Mouse (Mus musculus) embryonic facial prominence, embryonic 11.5 days (tissue): ENCODE results near the gene Rhag. TPM values are rescaled to one million over a fixed set of nuclear protein-coding genes. Genes with fewer than 3 reads are reported as not detected.

Experiments
- ATAC-seq: fragments of 200-750 bp; cut with Nextera tagmentation; replicated peaks from 2 replicates; pipeline ENCODE4 v1.8.0; 2017; ENCODE audit warnings: low read depth; ENCODE audit not compliant: insufficient number of reproducible peaks, low FRiP score, low TSS enrichment
- DNase-seq: peaks from one replicate; pipeline ENCODE4 v3.0.0-alpha.2; 2015; ENCODE audit warnings: low spot score
- H3K27ac ChIP-seq: fragments of 300-500 bp; sonication (generic); replicated peaks from 2 replicates; pipeline ENCODE4 v1.5.1; 2014; ENCODE audit warnings: mild to moderate bottlenecking, low read depth, low read length, control low read depth
- H3K27me3 ChIP-seq: fragments of 300-500 bp; sonication (generic); 2 replicates; pipeline ENCODE4 v1.6.1; 2014; ENCODE audit warnings: mild to moderate bottlenecking, low read length, moderate library complexity, mixed read lengths; ENCODE audit not compliant: control insufficient read depth, insufficient read depth
- H3K36me3 ChIP-seq: fragments of 300-500 bp; sonication (generic); replicated peaks from 2 replicates; pipeline ENCODE4 v1.6.1; 2014; ENCODE audit warnings: low read depth, mild to moderate bottlenecking, low read length, moderate library complexity, mixed read lengths; ENCODE audit not compliant: control insufficient read depth, insufficient read depth
- H3K4me1 ChIP-seq: fragments of 300-500 bp; sonication (generic); 2 replicates; pipeline ENCODE4 v1.6.1; 2014; ENCODE audit warnings: low read length, mixed read lengths; ENCODE audit not compliant: control insufficient read depth, insufficient read depth
- H3K4me2 ChIP-seq: fragments of 300-500 bp; sonication (generic); 2 replicates; pipeline ENCODE4 v1.6.1; 2014; ENCODE audit warnings: low read depth, mild to moderate bottlenecking, control low read depth, low read length, moderate library complexity
- H3K4me3 ChIP-seq: fragments of 300-500 bp; sonication (generic); 2 replicates; pipeline ENCODE4 v1.5.1; 2014; ENCODE audit warnings: low read depth, low read length, control low read depth
- H3K9ac ChIP-seq: fragments of 300-500 bp; sonication (generic); replicated peaks from 2 replicates; pipeline ENCODE4 v1.6.1; 2014; ENCODE audit warnings: mild to moderate bottlenecking, control low read depth, low read length
- H3K9me3 ChIP-seq: fragments of 300-500 bp; sonication (generic); replicated peaks from 2 replicates; pipeline ENCODE4 v1.6.1; 2016; ENCODE audit warnings: mild to moderate bottlenecking, low read length, inconsistent platforms, mixed read lengths; ENCODE audit not compliant: control insufficient read depth
- WGBS: fragments of 180-500 bp; shearing (Covaris S2); extraction: QIAGEN DNeasy Blood & Tissue Kit; methylation state at CpG from one replicate; pipeline ENCODE4 v1.1.7; 2014; 5-methylcytosine and 5-hydroxymethylcytosine counted together
- polyA plus RNA-seq: library from polyadenylated mRNA; unstranded; fragments of >200 nt; fragmentation: Nextera tagmentation; extraction: Ambion mirVana; gene quantifications from 2 replicates; pipeline ENCODE4 v1.2.1, GENCODE M21; 2014

The Rhag gene
- polyA plus RNA-seq, 1 experiment from 2014 or later = 6.5 TPM

DNA sequence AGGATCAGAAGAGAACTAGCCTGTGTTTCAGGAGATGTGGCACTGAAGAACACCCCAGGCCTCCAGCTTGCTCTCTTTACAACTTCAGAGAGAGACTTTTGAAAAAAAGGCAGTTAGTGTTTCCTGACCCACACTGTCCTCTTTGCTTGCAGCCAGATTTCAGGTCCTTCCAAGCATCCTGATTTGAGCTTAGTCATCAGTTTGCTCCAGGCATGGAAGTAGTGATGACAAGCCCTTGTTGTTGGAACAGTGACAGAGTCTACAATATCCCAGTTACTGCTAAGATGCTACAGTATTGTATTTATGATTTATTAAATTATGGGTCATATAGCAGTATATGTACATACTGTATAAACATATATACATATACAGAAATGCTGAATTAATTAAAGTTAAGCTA, 2.9 kb upstream of the Rhag start:
- no peaks in the 10 kb centered on the region for H3K9me3 ChIP-seq
- ATAC-seq (no peak), DNase-seq (no peak)
- H3K4me2 ChIP-seq = no peak overlapping the region
- H3K4me3 ChIP-seq = no peak overlapping the region
- H3K4me1 ChIP-seq = no peaks in the 10 kb centered on the region
- no peaks in the 10 kb centered on the region for H3K27me3 ChIP-seq
- H3K27ac ChIP-seq = no peak overlapping the region
- H3K36me3 ChIP-seq = no peaks in the 10 kb centered on the region
- no peak overlapping the region for H3K9ac ChIP-seq

DNA sequence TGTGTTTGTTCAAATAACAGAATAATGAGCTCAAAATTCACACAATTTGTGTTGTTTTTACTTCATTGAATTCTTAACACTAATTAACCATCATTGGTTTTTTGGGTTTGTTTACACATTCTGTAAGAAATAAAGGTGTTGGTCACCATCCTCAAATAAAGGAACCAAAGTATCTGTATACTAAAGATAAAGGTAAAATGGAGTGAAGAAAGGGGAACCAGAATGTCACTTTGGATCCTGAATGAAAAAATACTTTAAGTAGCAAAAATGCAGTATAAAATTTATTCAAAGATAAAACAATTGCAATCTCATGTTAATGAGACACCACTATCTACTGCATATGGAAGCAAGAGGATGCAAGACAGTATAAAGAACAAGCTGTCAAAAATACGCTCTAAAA, 634 bp downstream of the Rhag start:
- no peak for DNase-seq

DNA sequence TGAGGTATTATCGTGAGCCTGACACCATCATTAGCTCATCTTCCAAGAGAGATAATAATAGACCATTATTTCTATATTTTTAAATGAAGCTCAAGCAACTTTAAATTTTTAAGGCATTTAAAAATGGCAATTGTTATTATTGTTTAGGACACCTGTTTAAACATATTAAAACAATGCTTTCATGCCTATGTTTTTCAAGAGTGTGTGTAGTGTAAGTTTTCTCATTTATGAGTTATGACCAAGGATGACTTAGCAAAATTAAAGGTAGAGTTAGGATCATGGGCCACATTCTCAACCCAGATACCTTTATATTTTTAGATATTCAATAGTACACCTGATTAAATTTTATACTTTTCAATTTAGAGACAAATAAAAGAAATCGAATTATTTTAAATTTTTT, 1.3 kb downstream of the Rhag start:
- H3K27ac ChIP-seq = no peak overlapping the region
- WGBS = 79% methylated on average over 2 of the region's 2 CpGs

More for the DNA sequence above, 634 bp downstream of the Rhag start:
- no peaks in the 10 kb centered on the region for H3K9me3 ChIP-seq
- H3K27me3 ChIP-seq = no peaks in the 10 kb centered on the region
- H3K9ac ChIP-seq = no peak overlapping the region
- H3K36me3 ChIP-seq = no peaks in the 10 kb centered on the region
- no peak overlapping the region for H3K4me2 ChIP-seq
- H3K4me3 ChIP-seq = no peak overlapping the region
- no peaks in the 10 kb centered on the region for H3K4me1 ChIP-seq
- H3K27ac ChIP-seq = no peak overlapping the region
- ATAC-seq = no peak
- WGBS = 94% methylated on average over 1 of the region's 1 CpGs

DNA sequence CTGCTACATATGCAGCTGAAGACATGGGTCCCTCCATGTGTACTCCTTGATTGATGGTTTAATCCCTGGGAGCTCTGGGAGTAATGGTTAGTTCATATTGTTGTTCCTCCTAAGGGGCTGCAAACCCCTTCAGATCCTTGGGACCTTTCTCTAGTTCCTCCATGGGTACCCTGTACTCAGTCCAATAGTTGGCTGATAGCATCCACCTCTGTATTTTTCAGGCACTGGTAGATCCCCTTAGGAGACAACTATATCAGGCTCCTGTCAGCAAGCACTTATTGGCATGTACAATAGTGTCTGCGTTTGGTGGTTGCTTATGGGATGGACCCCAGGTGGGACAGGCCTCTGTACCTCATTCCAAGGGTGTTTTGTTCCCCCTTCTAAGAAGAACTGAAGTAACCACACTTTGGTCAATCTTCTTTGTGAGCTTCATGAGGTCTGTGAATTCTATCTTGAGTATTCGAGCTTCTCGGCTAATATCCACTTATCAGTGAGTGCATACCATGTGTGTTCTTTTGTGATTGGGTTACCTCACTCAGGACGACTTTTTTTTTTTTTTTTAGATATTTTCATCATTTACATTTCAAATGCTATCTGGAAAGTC, 6.5 kb downstream of the Rhag start:
- Histone ChIP-seq H3K27ac (no peak overlapping the region), H3K36me3 (no peaks in the 10 kb centered on the region), H3K9me3 (no peaks in the 10 kb centered on the region), H3K9ac (no peak overlapping the region), H3K4me1 (no peaks in the 10 kb centered on the region), H3K27me3 (no peaks in the 10 kb centered on the region), H3K4me2 (no peak overlapping the region), H3K4me3 (no peak overlapping the region)
- 67% methylated on average over 4 of the region's 4 CpGs for WGBS
- DNase-seq (no peak), ATAC-seq (no peak)

More for the DNA sequence above, 1.3 kb downstream of the Rhag start:
- Histone ChIP-seq H3K36me3 (no peaks in the 10 kb centered on the region), H3K4me1 (no peaks in the 10 kb centered on the region), H3K27me3 (no peaks in the 10 kb centered on the region), H3K4me3 (no peak overlapping the region), H3K4me2 (no peak overlapping the region), H3K9me3 (no peaks in the 10 kb centered on the region), H3K9ac (no peak overlapping the region)
- ATAC-seq (no peak), DNase-seq (no peak)

DNA sequence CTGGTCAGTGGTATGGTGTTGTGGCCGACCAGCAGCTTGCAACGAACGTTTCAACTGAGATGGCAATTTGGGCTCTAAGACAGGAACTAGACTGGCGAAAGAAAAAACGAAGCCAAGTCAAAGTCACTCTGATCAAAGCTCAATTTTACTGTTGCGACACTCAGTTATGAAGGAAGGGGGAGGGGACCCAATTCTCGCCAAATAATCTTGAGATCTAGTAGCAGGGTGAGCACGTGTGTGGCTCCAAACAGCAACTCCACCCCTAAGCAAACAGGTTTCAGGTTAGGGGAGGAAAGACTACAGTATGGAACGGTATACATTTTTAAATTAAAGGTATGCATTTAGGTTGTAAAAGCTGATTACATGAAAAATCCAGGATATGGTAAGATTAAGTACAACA, 10.6 kb downstream of the Rhag start:
- no peak overlapping the region for H3K4me3 ChIP-seq
- no peak overlapping the region for H3K9ac ChIP-seq
- no peak overlapping the region for H3K4me2 ChIP-seq
- no peaks in the 10 kb centered on the region for H3K4me1 ChIP-seq
- no peak overlapping the region for H3K27ac ChIP-seq
- no peaks in the 10 kb centered on the region for H3K36me3 ChIP-seq
- no peak for DNase-seq
- no peaks in the 10 kb centered on the region for H3K27me3 ChIP-seq
- 79% methylated on average over 9 of the region's 9 CpGs for WGBS
- no peak for ATAC-seq
- H3K9me3 ChIP-seq = no peaks in the 10 kb centered on the region

DNA sequence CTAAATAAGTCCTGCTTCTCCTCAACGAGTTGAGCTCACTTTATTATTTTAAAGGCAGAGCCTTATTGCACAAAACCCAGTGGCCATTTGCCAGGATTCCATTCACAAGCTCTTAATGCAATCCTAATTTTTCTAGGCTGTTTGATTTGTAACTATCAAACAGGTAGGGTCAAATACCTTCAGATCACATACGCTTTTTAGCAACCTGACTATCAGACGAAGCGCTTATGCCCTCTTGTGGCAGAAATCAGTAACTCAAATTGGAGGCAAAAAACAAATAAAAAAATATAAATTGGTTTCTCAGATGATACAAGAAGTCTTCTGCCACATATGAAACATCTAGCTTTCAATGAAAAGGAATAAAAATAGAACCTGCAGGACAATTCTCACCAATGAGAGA, 12.9 kb downstream of the Rhag start:
- 26% methylated on average over 4 of the region's 4 CpGs for WGBS
- H3K9ac ChIP-seq = no peak overlapping the region
- H3K27me3 ChIP-seq = no peaks in the 10 kb centered on the region
- H3K27ac ChIP-seq = no peak overlapping the region
- no peaks in the 10 kb centered on the region for H3K9me3 ChIP-seq
- H3K4me3 ChIP-seq = no peak overlapping the region
- DNase-seq = peak; percentile 45
- no peak for ATAC-seq
- H3K4me1 ChIP-seq = no peaks in the 10 kb centered on the region
- H3K36me3 ChIP-seq = no peaks in the 10 kb centered on the region
- no peak overlapping the region for H3K4me2 ChIP-seq

DNA sequence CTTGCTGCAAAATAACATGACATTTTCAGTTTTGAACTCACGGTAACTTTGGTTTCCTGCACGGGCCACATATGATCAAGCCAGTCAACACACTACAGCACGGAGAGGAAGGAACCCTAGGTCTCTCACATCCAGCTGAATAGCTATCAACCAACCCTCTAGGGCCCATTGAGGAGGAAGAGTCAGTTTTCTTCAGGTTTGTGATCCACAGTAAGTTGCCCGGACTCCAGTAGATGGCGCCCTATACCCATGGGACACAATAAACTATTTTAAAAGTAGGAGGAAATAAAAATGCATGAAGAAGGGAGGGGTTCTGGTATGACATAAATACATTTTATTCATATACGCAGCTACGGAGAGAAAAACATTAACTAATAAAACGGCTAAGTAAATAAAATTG, 13.6 kb downstream of the Rhag start:
- Histone ChIP-seq H3K4me2 (no peak overlapping the region), H3K4me1 (no peaks in the 10 kb centered on the region), H3K36me3 (no peaks in the 10 kb centered on the region), H3K27ac (no peak overlapping the region), H3K9me3 (no peaks in the 10 kb centered on the region), H3K27me3 (no peaks in the 10 kb centered on the region), H3K9ac (no peak overlapping the region), H3K4me3 (no peak overlapping the region)
- DNase-seq = peak; percentile 44
- no peak for ATAC-seq
- WGBS = 56% methylated on average over 8 of the region's 8 CpGs

DNA sequence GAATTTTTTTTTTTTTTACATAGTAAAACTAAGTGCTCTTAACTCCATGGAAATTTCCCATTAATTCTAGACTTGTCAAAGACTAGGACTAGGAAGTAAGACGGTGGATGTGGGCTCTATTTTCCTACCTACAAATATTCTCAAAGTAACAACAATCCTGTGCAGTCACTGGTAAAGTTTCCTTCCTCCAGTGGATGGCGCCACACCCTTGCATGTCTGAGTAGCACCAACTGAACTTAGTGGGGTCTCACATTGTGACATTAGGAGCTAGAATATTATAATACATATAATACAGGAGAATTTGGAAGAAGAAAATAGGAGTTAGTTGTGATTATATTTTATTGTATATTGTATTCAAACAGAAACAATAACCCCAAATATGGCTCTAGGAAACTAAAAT, 20.9 kb downstream of the Rhag start:
- Histone ChIP-seq H3K9me3 (no peaks in the 10 kb centered on the region), H3K4me2 (no peak overlapping the region), H3K4me1 (no peaks in the 10 kb centered on the region), H3K27ac (no peak overlapping the region), H3K36me3 (no peaks in the 10 kb centered on the region), H3K27me3 (no peaks in the 10 kb centered on the region), H3K4me3 (no peak overlapping the region), H3K9ac (no peak overlapping the region)
- no peak for DNase-seq
- 41% methylated on average over 2 of the region's 2 CpGs for WGBS
- ATAC-seq = no peak
